Mouse (Mus musculus) right cerebral cortex, postnatal 14 days (tissue): Measurements from ENCODE around the gene Tbkbp1.

Experiments used
- DNase-seq: peaks from one replicate; pipeline ENCODE4 v3.0.0; 2022

Tbkbp1 gene

GRCm38 (mm10) chr11:97152662-97153287 is 1.5 kb upstream of the Tbkbp1 start:
- DNase-seq = no peak

GRCm38 (mm10) chr11:97152023-97152426 is 730 bp upstream of the Tbkbp1 start:
- no peak for DNase-seq

GRCm38 (mm10) chr11:97150411-97151330 is 624 bp downstream of the Tbkbp1 start:
- peak; percentile 72 for DNase-seq

GRCm38 (mm10) chr11:97149995-97150410 is 1.3 kb downstream of the Tbkbp1 start:
- peak; percentile 61 for DNase-seq

- no peak for DNase-seq
Measured at GRCm38 (mm10) chr11:97149026-97149425, 2.3 kb downstream of the Tbkbp1 start.

- DNase-seq = no peak
Measured at GRCm38 (mm10) chr11:97148591-97148990, 2.7 kb downstream of the Tbkbp1 start.

GRCm38 (mm10) chr11:97147333-97147732 is 4.0 kb downstream of the Tbkbp1 start:
- no peak for DNase-seq

GRCm38 (mm10) chr11:97146724-97147123 is 4.6 kb downstream of the Tbkbp1 start:
- peak; percentile 84 for DNase-seq

GRCm38 (mm10) chr11:97145951-97146350 is 5.3 kb downstream of the Tbkbp1 start:
- no peak for DNase-seq

GRCm38 (mm10) chr11:97145320-97145719 is 6.0 kb downstream of the Tbkbp1 start:
- no peak for DNase-seq

GRCm38 (mm10) chr11:97143196-97143900 is 7.9 kb downstream of the Tbkbp1 start:
- DNase-seq = no peak

GRCm38 (mm10) chr11:97142159-97142608 is 9.1 kb downstream of the Tbkbp1 start:
- DNase-seq = no peak

GRCm38 (mm10) chr11:97140811-97141210 is 10.5 kb downstream of the Tbkbp1 start:
- DNase-seq = no peak

GRCm38 (mm10) chr11:97139256-97139655 is 12.0 kb downstream of the Tbkbp1 start:
- no peak for DNase-seq

GRCm38 (mm10) chr11:97138554-97139226 is 12.6 kb downstream of the Tbkbp1 start:
- peak; percentile 51 for DNase-seq

- DNase-seq = no peak
Measured at GRCm38 (mm10) chr11:97133270-97133669, 18.0 kb downstream of the Tbkbp1 start.

- DNase-seq = no peak
Measured at GRCm38 (mm10) chr11:97132185-97132584, 19.1 kb downstream of the Tbkbp1 start.

GRCm38 (mm10) chr11:97131683-97132082 is 19.6 kb downstream of the Tbkbp1 start:
- DNase-seq = no peak

GRCm38 (mm10) chr11:97130318-97130717 is 21.0 kb downstream of the Tbkbp1 start:
- no peak for DNase-seq

GRCm38 (mm10) chr11:97128956-97129355 is 22.3 kb downstream of the Tbkbp1 start:
- no peak for DNase-seq

- no peak for DNase-seq
Measured at GRCm38 (mm10) chr11:97127470-97128223, 23.6 kb downstream of the Tbkbp1 start.
